Mouse (Mus musculus): ENCODE measurements around the gene Tmem255b. TPM values are rescaled to one million over a fixed set of nuclear protein-coding genes. Genes with fewer than 3 reads are reported as not detected.

Gene Tmem255b
- total RNA-seq, 2 experiments from 2014 or later, result 13.5 to 18.8 TPM

GRCm38 (mm10) chr8:13489351-13489750 lies 54.4 kb downstream of the Tmem255b start:
- intact Hi-C loops (cut with DNase I), result no loop called here
- DNase-seq, result no peak

GRCm38 (mm10) chr8:13489986-13490910 lies 55.3 kb downstream of the Tmem255b start:
- peak; percentile 49 to 54 for DNase-seq
- intact Hi-C loops (cut with DNase I), result loop anchor here (2.0 to 5.0 kb wide), 2 partner anchors 15 to 57 kb away; no protein-coding TSS in a partner anchor

- intact Hi-C loops (cut with DNase I), result loop anchor here (2.0 to 5.0 kb wide), 3 partner anchors 17 to 56 kb away; no protein-coding TSS in a partner anchor
- DNase-seq, result no peak
Measured at GRCm38 (mm10) chr8:13491491-13492010, 56.6 kb downstream of the Tmem255b start.

- DNase-seq, result peak; percentile 83
- intact Hi-C loops (cut with DNase I), result loop anchor here (2.0 to 5.0 kb wide), 2 partner anchors 36 to 55 kb away; no protein-coding TSS in a partner anchor
Measured at GRCm38 (mm10) chr8:13492198-13492995, 57.4 kb downstream of the Tmem255b start.

- intact Hi-C loops (cut with DNase I), result loop anchor here (2.0 to 5.0 kb wide), 2 partner anchors 36 to 54 kb away; no protein-coding TSS in a partner anchor
- peak; percentile 81 to 84 for DNase-seq
Measured at GRCm38 (mm10) chr8:13493011-13493410, 58.0 kb downstream of the Tmem255b start.

- peak; percentile 71 to 74 for DNase-seq
- intact Hi-C loops (cut with DNase I), result loop anchor here (2.0 to 5.0 kb wide), 2 partner anchors 35 to 53 kb away; no protein-coding TSS in a partner anchor
Measured at GRCm38 (mm10) chr8:13493858-13494631, 59.1 kb downstream of the Tmem255b start, which contains the start of gene Gas6. Gene Gas6 (minus strand): TSS chr8:13494490.

- intact Hi-C loops (cut with DNase I), result no loop called here
- no peak for DNase-seq
Measured at GRCm38 (mm10) chr8:13501221-13501620, 66.2 kb downstream of the Tmem255b start.

- DNase-seq, result peak in 1 of 2 experiments; percentile 25
- intact Hi-C loops (cut with DNase I), result no loop called here
Measured at GRCm38 (mm10) chr8:13503936-13504606, 69.1 kb downstream of the Tmem255b start.

- intact Hi-C loops (cut with DNase I), result no loop called here
- DNase-seq, result no peak
Measured at GRCm38 (mm10) chr8:13504894-13505674, 70.1 kb downstream of the Tmem255b start.

GRCm38 (mm10) chr8:13506849-13507248 lies 71.9 kb downstream of the Tmem255b start:
- intact Hi-C loops (cut with DNase I), result no loop called here
- DNase-seq, result peak; percentile 89 to 92

GRCm38 (mm10) chr8:13507284-13507937 lies 72.4 kb downstream of the Tmem255b start:
- DNase-seq, result no peak
- intact Hi-C loops (cut with DNase I), result no loop called here

- intact Hi-C loops (cut with DNase I), result no loop called here
- DNase-seq, result no peak
Measured at GRCm38 (mm10) chr8:13512016-13512415, 77.0 kb downstream of the Tmem255b start.

GRCm38 (mm10) chr8:13512677-13513076 lies 77.7 kb downstream of the Tmem255b start:
- intact Hi-C loops (cut with DNase I), result no loop called here
- no peak for DNase-seq

GRCm38 (mm10) chr8:13513556-13514370 lies 78.8 kb downstream of the Tmem255b start:
- no peak for DNase-seq
- intact Hi-C loops (cut with DNase I), result no loop called here

- DNase-seq, result peak; percentile 77 to 78
- intact Hi-C loops (cut with DNase I), result no loop called here
Measured at GRCm38 (mm10) chr8:13516011-13516442, 81.0 kb downstream of the Tmem255b start.

GRCm38 (mm10) chr8:13516728-13517127 lies 81.7 kb downstream of the Tmem255b start:
- intact Hi-C loops (cut with DNase I), result no loop called here

GRCm38 (mm10) chr8:13517284-13517781 lies 82.3 kb downstream of the Tmem255b start:
- peak in 1 of 2 experiments; percentile 27 for DNase-seq

More at GRCm38 (mm10) chr8:13516728-13517127, 81.7 kb downstream of the Tmem255b start:
- DNase-seq, result no peak

More at GRCm38 (mm10) chr8:13517284-13517781, 82.3 kb downstream of the Tmem255b start:
- intact Hi-C loops (cut with DNase I), result no loop called here
